Mouse (Mus musculus) heart, postnatal 10 days (tissue): Measurements from ENCODE around the gene Plpp7. TPM values are rescaled to one million over a fixed set of nuclear protein-coding genes. Genes with fewer than 3 reads are reported as not detected.

Experiments
- DNase-seq, 2 experiments: peaks; one replicate each; pipeline ENCODE4 v3.0.0; 2021
- intact Hi-C: fragments of 180-260 bp; cut with DNase I; formaldehyde crosslinking; loops from one replicate; pipeline ENCODE4 v1.15.1; 2025
- microRNA-seq, 2 experiments: library from miRNA; unstranded; fragments of <30 nt; microRNA quantifications; one replicate each; pipeline ENCODE4 v1.2.0; 2022
- total RNA-seq, 2 experiments: library from RNA; stranded (reverse); gene quantifications; 2 replicates each; pipeline ENCODE4 v1.2.3; 2021

Gene Plpp7
- total RNA-seq, 2 experiments from 2014 or later, result 29.3 to 31.6 TPM

DNA sequence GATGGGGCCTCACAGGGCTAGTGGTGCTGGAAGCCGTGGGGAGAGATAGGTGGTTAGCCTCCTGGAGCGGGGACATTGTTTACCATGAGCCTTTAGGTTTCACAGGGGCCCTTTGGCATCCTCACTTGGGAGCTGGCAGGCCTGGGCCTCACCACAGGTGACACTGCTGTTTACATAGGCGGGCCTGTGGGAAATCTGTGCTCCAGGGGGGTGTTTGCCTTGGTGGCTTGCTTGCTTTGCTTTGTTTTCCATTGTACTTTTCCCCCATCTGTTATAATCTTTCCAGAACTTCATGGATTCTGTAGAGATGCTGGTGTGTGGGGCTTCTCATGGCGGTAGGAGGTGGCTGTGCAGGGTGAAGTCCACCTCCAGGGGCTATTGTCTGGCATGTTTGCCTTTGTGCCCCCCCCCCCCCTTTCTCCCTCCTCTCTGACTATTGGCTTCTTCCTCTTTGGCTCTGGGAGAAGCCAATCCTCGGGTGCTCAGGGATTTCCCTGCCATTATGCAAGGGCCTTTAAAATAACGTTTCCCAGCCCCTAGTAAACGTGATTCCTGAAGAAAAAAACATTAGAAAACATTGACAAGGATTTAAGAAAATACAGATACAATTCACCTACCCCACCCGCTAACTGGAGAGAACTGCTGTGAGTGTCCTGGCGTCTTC, 59.1 kb downstream of the Plpp7 start:
- intact Hi-C loops, result loop anchor here (5.0 kb wide), 1 partner anchor 83 kb away; the partner anchor contains the start of gene Pomt1
- DNase-seq, result no peak

DNA sequence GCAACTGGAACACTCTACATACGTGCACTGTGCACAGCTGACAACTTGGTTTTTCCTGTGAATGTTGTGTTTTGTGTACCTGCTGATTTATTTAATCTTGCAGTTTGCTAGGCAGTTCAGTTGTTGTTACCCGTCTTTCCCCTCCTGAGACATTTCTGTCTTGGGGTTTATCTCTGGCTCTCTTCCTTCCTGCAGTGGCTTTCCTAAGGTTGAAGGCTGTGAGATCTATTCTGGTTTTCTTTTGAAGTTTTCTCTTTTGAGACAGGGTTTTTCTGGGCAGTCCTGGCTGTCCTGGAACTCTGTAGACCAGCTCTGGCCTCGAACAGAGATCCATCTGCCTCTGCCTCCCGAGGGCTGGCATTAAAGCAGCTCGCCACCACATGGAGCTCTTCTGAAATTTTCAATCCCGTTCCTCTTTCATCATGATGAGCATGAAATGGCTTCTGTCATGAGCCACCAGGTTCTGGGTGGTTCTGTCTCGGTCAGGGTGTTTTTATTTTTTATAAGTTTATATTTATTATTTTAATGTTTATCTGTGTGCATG, 59.7 kb downstream of the Plpp7 start:
- intact Hi-C loops, result loop anchor here (5.0 kb wide), 1 partner anchor 82 kb away; the partner anchor contains the start of gene Pomt1
- DNase-seq, result no peak

DNA sequence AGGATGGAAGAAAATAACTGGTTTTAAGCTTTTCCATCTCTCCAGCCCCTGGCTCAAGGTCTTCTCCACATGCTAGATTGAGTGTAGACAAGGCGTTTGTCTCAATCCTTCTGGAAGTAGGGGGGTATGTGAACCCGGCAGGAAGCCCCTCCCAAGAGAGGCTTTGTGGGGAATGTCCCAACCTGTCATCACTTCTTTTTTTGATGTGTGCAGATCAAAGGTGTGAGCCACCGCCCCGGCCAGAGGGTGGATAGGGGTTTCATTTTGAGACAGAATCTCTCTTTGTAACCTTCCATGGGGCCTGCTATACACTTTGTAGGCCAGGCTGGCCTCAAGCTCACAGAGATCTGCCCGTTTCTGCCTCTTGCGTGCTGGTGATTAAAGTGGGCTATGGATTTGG, 60.3 kb downstream of the Plpp7 start:
- intact Hi-C loops, result no loop called here
- DNase-seq, result no peak

DNA sequence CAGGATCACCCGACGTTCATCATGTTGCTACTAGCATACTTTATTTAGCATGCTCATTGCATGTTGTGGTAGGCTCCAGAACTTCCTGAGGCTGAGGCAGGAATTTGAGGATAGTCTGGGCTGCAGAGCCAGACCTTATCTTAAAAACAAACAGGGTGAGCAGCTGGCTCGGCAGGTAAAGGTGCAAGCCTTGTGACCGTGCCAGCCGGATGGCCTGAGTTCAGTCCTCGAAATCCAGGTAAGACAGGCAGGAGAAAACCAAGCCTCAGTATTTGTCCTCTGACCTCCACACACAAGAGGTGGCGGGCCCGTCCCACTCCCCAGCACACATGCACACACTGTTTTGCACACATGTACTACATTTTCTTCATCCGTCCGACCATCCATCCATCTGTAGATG, 61.3 kb downstream of the Plpp7 start:
- intact Hi-C loops, result no loop called here

DNA sequence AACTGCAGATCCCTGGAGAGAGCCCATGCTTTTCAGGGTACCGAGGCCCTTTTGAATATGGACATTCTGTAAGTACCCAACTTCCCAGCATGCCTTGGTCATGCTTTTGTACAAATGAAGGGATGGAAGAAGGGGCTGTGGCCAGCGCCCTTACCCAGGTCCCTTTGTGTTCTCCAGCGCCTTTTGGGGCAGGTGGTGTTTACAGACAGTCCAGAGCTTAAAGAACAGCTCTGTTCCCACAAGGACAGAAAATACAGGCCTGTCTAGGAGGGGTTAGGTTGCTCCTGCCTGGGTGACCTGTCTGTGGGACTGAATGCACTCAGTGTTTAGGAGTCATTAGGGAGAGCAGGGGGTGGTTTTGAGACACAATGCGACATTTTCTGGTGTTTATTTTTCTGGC, 62.0 kb downstream of the Plpp7 start:
- intact Hi-C loops, result no loop called here

More for the DNA sequence above, 61.3 kb downstream of the Plpp7 start:
- DNase-seq, result no peak

DNA sequence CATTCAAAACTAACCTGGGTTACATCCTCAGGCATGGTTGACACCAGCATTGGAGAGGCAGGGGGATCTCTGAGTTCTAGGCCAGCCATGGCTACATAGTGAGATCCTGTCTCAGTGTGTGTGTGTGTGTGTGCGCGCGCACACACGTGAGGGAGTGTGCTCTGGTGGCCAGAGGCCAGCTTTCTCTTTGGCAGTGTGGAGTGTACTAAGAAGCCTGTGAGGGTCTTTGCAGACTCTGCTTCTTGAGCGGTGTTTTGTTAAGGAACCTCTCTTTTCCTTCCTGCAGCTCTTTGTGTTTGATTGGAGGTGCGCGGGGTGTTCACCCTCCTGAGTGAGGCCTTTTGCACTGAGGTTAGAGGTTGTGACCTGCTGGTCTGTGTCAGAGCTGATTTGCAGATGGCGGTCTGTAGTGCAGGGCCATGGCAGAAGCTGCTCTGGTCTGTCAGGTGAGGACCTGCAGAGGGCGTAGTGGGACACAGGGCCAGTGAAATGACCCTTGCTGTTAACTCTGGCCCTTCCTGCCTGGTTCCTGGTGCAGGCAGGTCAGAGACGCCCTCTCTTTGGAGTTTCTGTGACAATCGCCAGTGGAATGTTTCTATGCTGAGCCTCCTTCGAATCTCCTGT, 63.4 kb downstream of the Plpp7 start:
- intact Hi-C loops, result no loop called here
- no peak for DNase-seq

More for the DNA sequence above, 62.0 kb downstream of the Plpp7 start:
- DNase-seq, result no peak

Small RNA genes lying within 50 kb of the gene (microRNA-seq; reads per million reads assigned to microRNA genes)
- gene Mir7674, result 0.95 to 1.4 reads per million in 2 experiments

Other genes with a start within 250 kb of the Plpp7 start
- not detected for gene Fibcd1, start 249.5 kb upstream of the Plpp7 start, total RNA-seq
- gene Lamc3, start 208.2 kb upstream of the Plpp7 start, total RNA-seq, result 1 to 10 TPM in 1 of 2 experiments, under 1 TPM in 1; 0.79 to 1.2 TPM
- 1 to 10 TPM; 7.9 to 8.6 TPM for gene Aif1l, start 145.4 kb upstream of the Plpp7 start, total RNA-seq
- gene Nup214, start 121.1 kb upstream of the Plpp7 start, total RNA-seq, result 10 to 100 TPM; 42.4 to 44.5 TPM
- 10 to 100 TPM; 24.3 to 38.1 TPM for gene Fam78a, start 10.7 kb upstream of the Plpp7 start, total RNA-seq
- gene Prrc2b, start 55.6 kb downstream of the Plpp7 start, total RNA-seq, result 100 to 1,000 TPM; 118 to 134 TPM
- gene Pomt1, start 141.1 kb downstream of the Plpp7 start, total RNA-seq, result 10 to 100 TPM; 13.9 to 14.5 TPM
- 10 to 100 TPM; 30.9 to 34.9 TPM for gene Uck1, start 164.6 kb downstream of the Plpp7 start, total RNA-seq
- 10 to 100 TPM; 73.7 to 74.8 TPM for gene Golga2, start 191.9 kb downstream of the Plpp7 start, total RNA-seq
- 100 to 1,000 TPM; 163 to 182 TPM for gene Swi5, start 192.5 kb downstream of the Plpp7 start, total RNA-seq